Mouse (Mus musculus) layer of hippocampus, postnatal 25 days (tissue): ENCODE data around the gene Mycbp2. TPM values are rescaled to one million over a fixed set of nuclear protein-coding genes. Genes with fewer than 3 reads are reported as not detected.

ENCODE experiments used
- DNase-seq, 2 experiments: peaks; one replicate each; pipeline ENCODE4 v3.0.0; 2022; ENCODE audit warnings: mixed read lengths in 2 of 2, low spot score in 1 of 2; ENCODE audit errors: extremely low spot score in 1 of 2
- total RNA-seq, 2 experiments: library from RNA; stranded (reverse); gene quantifications; 2 replicates each; pipeline ENCODE4 v1.2.3; 2021

Gene Mycbp2
- total RNA-seq, 2 experiments from 2014 or later, result 142 to 172 TPM

DNA sequence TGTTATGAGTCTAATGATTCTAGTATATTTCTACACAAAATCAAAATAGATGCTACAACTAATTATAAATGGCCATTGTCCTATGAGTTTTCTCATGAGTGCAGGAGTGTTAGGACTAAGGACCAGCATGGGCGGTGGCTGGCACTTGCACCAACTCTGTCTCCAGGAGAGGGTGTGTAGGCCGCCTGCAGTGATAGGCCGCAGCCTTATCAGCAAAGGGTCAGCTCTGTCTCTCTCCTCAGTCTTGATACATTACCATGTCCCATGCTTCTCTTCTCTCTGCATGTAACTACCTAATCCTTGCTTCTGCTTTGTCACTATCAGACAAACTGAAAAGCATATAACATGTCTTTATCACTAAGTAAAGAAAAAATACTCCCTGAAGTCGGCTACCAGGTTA is 69.9 kb downstream of the Mycbp2 start:
- no peak for DNase-seq

DNA sequence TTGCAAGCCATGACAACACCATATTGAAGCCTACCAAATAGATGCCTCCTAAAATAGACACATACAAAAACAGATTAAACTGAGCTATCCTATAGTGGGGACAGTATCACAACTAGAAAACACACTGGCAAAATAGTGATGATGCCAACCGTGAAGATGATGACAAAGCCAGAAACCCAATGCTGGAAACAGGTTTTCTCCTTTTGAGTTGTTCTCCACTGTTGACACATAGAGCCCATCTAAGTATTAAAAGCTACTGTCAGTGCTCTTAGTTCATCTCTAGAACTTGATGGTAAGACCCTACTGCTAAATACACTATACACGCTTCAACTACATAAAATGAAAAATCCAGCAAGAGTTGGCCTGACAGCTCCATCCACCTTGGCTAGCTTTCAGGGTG is 86.2 kb downstream of the Mycbp2 start:
- DNase-seq, result no peak

DNA sequence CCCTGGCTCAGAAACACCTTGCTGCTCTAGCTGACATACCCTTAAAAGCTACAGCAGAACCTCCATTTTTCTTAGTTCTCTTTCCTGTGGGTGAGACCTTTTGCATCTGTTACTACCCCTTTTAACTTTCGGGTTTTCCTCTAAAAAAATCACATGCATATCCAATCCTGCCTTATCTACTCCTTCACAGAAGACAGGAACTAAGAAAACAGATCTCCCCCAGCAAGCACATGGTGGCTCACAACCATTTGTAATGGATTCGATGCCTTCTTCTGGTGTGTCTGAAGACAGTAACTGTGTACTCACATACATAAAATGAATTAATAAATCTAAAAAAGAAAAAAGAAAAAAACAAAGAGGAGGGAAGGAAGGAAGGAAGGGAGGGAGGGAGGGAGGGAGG is 87.9 kb downstream of the Mycbp2 start:
- no peak for DNase-seq

DNA sequence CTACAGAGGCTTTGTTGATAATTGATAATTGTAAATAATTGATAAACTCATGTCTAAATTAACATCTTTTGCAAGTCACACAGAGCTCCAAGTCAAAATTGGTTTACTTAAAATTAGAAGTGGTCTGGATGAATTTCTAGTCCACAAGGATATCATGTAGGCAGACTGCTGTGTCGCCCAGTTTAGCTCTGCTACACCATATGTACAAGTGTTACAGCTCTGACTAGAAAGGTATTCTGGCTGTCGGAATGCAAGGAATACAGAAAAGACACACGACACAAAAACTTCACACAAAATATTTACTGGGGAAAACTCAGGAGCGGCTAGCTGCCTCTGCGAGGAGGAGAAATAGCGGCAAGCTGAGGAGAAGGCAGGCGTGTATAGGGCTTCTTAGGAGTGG is 89.7 kb downstream of the Mycbp2 start:
- DNase-seq, result no peak

DNA sequence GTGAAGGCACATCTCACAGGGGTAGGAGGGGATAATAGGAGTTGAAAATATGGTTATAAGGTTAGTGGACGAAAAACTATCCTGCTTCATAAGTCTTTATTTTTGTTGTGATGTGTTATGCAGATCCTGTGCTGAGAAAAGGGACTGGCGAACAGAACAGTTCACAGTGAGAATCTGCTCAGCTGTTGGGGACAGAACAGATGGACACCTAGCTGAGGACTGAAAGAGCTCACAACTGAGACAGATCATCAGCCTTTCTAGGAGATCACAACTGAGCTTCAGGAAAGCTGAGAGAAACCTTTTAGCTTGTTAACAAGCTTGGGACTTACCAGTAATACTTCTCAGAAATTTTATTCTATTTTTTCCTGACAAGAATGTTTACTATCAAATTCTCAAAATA is 92.3 kb downstream of the Mycbp2 start:
- no peak for DNase-seq

DNA sequence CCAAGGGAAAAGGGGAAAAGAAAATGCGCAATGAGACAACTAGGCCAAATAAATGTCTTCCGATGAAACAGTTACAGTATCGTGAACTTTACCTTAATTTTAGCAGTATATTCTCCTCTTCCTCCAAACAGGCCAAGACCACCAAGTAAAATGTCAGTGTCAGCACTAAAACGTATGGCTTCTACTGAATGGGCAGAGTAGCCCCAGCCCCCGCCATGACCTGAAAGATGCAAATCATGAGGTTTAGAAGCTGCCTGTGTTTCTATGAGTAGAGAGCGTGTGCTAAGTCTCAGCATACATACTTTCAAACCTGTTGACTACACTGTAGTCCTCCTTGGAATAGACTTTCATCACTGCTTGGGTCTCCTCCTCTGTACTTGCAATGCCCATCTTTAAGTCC is 104.6 kb downstream of the Mycbp2 start:
- no peak for DNase-seq

DNA sequence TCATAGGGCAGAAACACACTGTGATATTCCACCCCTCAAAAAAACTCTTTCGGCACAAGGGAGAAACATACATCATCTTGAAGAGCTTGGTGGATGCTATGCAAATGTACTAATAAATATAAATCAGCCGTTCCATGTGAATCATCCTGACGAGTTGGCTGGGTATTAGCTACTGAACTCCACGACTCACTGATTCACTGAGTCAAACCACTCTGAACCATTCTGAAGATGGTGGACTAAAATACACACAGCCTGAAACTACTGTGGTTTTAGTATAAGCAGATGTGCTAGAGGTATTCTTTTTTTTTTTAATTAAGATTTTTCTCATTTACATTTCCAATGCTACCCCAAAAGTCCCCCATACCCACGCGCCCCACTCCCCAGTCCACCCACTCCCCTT is 111.8 kb downstream of the Mycbp2 start:
- no peak for DNase-seq

DNA sequence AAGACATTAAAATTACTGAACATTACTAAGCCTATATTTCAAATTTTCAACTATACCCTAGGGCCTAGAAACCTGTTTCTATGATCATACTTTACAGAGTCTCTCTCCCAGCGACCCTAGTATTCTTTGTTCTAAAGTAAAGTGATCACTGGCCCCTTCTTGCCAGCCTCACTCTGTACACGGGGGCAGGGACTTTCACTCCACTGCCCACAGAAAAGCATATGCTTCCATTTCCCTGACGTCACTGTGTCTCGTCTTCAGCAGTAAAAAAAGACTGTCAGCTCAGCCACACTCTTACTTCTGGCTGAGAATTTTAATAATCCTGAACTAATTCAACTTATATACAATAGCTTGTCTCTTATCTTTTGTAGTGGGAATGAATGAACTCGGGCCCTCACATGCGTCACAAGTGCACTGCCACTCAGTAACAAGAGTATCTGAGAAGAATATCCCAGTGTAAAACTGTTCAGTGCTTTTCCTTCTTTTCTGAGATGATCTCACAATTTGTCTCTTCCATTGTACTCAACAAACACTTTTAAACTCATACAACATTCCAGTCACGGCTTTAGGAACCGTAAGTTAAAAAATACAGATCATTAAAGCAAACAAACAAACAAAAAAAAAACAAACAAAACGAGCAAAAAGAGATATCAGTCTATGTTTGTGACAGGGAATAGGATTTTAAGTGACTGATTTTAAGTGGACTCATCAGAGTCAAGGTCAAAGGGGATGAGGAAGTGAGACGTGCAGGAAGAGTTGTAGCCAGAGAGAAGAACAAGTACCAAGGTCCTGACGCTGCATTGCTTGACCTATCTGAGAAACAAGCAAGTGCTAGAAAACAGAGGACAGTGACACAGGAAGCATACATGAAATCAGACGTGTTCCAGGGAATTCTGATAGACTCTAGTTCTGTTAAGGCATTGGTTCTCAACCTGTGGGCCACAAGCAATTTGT is 112.7 kb downstream of the Mycbp2 start:
- DNase-seq, result no peak

DNA sequence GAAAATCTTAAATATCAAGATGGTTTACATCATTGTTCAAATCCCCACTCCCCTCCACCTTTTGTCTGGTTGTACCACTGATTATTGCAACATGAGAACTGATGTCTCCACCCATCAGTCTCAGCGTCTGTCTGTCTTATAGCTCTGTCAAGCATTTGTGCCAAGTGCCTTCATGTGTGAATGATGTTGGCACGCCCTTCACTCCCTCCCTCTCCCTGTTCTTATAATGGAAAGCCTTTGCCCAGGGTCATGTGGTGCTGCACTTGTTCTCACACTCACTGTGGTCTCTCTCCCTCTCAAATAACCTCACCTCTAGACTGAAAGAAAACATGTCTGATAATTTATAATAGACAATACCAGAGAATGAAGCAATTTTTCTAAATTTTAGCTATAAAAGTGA is 124.3 kb downstream of the Mycbp2 start:
- DNase-seq, result no peak

DNA sequence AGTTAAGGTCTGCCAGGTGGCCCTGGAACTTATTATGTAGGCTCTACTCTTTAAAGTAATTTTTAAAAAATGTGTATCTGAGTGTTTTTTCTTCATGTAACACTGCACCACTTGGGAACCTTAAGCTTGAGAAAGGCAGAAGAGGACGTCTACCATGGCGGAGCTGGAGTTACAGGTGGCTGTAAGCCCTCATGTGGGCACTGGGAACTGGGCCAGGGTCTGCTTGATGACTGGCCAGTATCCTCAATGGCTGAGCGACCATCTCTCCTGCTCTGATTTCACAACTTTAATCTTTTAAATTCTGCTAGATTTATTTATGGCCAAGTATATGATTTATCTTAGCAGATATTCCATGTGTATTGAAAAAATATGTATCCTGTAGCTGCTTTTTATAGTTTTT is 124.9 kb downstream of the Mycbp2 start:
- no peak for DNase-seq

DNA sequence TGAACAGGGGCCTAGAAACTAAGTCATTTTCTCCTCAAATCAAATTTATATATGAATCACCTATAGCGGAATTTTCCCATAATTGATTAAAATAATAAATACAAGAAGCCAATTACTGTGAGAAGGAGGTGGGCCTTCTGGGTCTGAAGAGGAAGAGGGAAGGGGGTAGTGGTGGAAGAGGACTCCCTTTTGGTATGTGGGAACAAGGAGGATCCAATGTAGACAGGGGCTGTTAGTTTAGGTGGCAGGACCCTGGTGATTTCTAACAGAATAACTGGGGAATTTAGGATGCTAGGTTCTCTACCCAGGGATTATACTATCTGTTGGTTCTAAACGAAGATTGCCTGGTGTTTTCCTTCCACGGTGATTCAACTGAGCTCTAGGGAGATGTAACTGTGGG is 130.3 kb downstream of the Mycbp2 start:
- DNase-seq, result no peak

DNA sequence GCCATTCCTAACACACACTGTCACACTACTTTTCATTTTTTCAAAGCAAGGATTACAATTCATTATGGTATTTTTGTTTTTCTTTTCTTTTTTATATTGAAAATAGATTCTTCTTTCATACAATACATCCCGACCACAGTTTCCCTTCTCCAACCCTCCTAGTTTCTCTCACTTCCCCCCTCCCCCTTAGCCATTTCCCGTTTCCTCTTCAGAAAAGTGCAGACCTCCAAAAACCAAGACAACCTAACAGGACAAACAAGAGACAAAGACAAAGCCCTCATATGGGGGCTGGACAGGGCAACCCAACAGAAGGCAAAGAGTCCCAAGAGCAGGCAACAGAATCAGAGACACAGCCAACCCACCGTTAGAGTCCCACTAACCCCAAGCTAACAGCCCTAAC is 160.0 kb downstream of the Mycbp2 start:
- DNase-seq, result no peak

DNA sequence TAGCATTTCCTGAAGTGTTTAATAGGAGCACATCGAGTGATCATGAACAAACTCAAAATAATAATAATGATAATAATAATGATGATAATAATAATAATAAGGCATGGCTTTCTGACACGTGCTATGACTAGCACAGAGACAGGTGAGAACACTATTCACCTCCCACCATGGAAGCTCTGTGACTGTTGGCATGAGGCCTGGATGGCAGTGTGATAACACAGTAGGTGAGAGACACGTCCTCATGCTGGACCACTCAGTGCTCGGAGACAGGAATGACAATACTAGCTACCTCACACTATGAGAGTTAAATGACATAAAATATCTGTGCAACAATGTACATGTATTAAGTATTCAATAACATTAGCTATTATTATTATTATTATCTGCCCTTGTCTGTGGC is 160.5 kb downstream of the Mycbp2 start:
- no peak for DNase-seq

DNA sequence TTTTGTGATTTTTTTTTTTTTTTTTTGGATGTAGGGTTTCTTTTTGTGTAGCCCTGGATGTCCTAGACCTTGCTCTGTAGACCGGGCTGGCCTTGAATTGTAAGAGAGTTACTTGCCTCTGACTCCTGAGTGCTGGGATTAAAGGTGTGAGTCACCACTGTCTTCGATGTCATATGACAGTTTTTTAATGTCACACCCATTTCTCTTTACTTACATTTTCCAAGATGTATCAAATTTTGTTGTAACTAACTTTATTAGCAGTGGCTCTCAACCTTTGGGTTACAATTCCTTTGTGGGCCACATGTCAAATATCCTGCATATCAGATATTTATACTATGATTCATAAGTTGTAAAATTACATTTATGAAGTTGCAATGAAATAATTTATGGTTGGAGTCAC is 166.5 kb downstream of the Mycbp2 start:
- DNase-seq, result no peak

DNA sequence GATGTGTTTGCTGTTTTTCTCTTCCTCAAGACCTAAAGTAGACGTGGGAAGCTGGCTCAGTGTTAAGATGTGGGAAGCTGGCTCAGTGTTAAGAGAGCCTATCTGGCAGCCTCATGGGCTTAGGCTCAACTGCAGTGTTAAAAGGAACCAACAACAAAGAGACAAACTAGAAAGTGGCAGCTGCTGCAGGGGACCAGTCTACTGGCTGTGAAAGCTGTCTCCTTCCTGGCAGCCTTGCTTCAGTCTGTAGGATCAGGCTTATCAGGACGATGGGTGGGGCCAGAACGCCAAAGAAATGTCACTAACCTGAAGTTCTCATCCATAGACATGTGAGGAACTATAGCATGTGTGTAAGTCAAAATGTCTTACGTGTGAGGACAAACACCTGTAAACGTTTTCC is 183.7 kb downstream of the Mycbp2 start:
- no peak for DNase-seq

DNA sequence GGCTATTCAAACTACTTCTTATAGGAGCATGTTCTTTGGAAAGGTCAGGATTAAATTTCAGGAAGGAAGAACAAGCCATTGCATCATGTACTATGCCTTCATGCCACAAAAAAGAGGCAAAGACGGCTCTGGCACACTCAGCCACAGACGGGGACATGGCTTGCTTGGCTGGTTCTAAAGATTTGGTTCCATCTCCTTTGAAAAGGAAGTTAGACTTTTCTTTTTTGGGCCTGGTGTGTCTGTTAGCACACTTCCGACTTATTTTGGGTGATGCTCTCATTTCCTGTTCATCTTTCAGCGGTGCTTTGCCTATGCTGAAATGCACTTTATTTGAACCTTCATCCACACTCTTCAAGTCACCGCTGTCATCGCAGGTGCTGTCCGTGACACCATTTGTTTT is 190.9 kb downstream of the Mycbp2 start:
- DNase-seq, result no peak

DNA sequence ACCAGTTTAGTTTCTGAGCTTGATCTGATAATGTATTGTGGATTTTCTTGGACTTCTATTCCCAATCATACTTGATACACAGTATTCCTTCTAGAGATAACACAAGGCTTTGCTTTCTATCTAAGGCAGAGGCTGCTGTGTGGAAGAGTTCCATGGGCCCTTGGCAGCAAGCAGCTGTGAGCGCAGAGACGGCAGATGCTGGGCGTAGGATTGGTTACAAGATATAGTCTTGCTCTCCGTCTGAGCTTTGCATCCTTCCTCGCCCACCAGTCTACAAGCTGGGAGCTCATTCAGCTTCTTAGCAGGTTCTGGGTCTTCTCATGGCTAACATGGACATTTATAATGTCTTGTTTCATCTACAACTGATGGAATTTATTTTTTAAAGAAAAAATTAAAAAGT is 196.5 kb downstream of the Mycbp2 start:
- DNase-seq, result no peak

DNA sequence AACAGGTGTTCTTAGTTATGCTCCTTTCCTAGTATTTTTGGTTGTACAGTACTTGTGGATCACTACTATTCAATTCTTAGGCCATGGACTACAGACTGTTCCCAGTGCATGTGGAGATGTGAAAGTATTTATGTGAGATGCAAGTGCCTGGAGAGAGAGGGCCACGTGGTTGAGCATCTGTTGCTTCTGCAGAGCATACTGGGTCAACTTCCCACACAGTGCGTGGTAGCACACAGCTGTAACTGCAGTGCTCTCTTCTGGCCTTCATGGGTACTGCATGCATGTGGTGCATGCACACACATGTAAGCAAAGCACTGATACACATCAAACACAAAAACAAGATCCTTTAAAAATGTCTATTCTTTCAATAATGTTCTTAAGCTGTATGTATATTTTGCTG is 214.6 kb downstream of the Mycbp2 start:
- no peak for DNase-seq

DNA sequence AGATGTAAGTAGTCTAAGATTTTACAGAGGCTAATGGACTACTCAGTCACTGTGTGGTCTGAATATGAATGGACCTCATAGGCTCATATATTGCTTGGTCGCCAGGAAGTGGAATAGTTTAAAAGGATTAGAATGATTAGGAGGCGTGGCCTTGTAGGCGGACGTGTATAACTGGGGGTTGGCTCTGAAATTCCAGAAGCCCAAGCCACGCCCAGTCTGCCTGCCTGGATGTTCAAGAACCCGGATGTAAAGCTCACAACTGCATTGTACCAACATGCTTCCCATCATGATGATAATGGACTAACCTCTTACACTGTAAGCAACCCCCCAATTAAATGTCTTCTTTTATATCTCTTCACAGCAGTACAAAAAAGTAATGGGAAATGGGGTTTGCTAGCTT is 220.9 kb downstream of the Mycbp2 start:
- DNase-seq, result no peak

DNA sequence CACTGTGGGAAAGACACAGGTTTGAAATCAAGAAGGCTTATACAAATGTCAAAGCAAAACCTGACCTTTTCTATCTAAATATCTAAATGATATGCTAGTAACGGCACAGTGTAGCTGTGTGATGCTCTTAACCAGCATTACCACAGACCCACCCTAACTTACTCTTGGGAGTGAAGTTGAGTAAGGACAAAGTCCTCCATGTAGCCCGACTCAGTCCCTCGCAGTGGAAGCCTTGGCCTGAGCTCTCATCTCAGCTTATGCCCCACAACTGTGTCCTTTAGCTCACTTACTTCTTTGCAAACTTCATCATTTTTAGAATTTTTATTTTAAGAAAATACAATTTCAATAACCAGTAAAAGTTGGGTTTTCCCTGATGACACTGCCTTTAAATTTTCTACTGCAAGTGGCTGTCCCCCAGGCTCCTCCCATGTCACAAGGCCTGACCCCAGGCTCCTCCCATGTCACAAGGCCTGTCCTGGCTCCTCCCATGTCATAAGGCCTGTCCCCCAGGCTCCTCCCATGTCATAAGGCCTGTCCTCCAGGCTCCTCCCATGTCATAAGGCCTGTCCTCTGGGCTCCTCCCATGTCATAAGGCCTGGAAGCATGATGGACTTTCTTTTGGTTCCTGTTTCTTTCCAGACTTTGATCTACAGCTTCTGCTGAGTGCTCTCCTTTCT is 231.5 kb downstream of the Mycbp2 start:
- DNase-seq, result no peak

DNA sequence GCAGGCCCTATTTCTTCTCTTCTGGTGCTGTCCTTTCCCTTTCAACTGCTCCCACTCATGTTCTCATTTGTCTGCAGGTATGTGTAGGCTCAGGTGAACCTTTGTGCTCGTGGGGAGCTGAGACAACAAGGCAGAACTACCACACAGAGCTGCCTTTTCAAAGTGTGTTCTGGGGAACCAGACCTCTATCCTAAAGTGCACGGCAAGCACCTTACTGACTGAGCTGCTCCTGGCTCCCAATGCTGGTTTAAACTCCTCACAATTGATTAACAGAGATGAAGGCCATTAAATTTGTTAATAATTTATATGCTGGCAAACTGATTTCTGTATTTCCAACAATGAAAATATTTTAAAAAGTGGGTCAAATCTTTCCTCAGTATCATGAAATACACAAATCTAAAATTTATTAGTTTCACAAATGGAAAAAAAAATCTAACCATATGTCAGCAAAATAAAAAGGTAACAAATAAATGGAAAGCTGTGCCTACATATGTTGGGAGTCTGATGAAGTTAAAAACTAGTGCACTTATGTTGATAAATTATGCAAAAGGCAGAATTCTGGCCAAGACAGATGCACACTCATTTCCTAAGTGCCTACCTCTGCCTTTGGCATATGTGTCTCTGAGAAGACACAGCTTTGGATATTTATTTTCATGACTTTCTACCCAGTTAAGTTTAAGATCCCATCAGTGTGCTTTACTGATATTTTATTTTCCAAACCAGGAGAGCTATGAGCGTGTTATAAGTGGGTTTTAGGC is 233.8 kb downstream of the Mycbp2 start:
- DNase-seq, result no peak
